Comparison of ENCODE assay signal across 23 mouse cellular contexts in genomic region chr13:44495450-44495849, GRCm38 (mm10).
"Had no signal": no experiment of that assay in that cellular context is flagged by ENCODE, and none has a peak within 500 bp of the region (broad histone marks: within the 10 kb centered on the region; RNA-seq: fewer than 3 reads in every experiment).

No protein-coding gene starts in this region.

- H3K36me3 ChIP-seq: midbrain, embryonic 12.5 days; midbrain, embryonic 15.5 days; neural tube, embryonic 12.5 days; neural tube, embryonic 15.5 days had no signal

- H3K4me2 ChIP-seq: liver, embryonic 11.5 days; lung, embryonic 14.5 days; midbrain, embryonic 12.5 days; midbrain, embryonic 15.5 days; neural tube, embryonic 12.5 days; neural tube, embryonic 15.5 days had no signal

- H3K27ac ChIP-seq: kidney, postnatal 0 days; layer of hippocampus, adult 2 months; left cerebral cortex, adult 2 months; liver, embryonic 14.5 days; macrophage; midbrain, embryonic 12.5 days; midbrain, embryonic 15.5 days; neural tube, embryonic 12.5 days; neural tube, embryonic 15.5 days; stomach, postnatal 0 days had no signal

- DNase-seq: kidney, adult 2 months; layer of hippocampus, adult 9-11 months; layer of hippocampus, postnatal 36 days; left cerebral cortex, postnatal 4 days; liver, postnatal 0 days; lung, embryonic 14.5 days; right cerebral cortex, postnatal 4 days; thymus, adult 2 months; thymus, postnatal 14 days; thymus, postnatal 4 days had no signal

- H3K4me3 ChIP-seq: layer of hippocampus, adult 2 months; left cerebral cortex, adult 2 months; midbrain, embryonic 12.5 days; midbrain, embryonic 15.5 days; neural tube, embryonic 12.5 days; neural tube, embryonic 15.5 days had no signal

- H3K9ac ChIP-seq: liver, embryonic 14.5 days; liver, postnatal 0 days; lung, embryonic 14.5 days; midbrain, embryonic 12.5 days; midbrain, embryonic 15.5 days; neural tube, embryonic 12.5 days; neural tube, embryonic 15.5 days had no signal

- H3K27me3 ChIP-seq: midbrain, embryonic 12.5 days; midbrain, embryonic 15.5 days; neural tube, embryonic 12.5 days; neural tube, embryonic 15.5 days had no signal

- H3K9me3 ChIP-seq: midbrain, embryonic 12.5 days; midbrain, embryonic 15.5 days; neural tube, embryonic 12.5 days; neural tube, embryonic 15.5 days had no signal

- ATAC-seq: intestine, postnatal 0 days; liver, postnatal 0 days; lung, postnatal 0 days; midbrain, embryonic 15.5 days had no signal
